Mouse (Mus musculus): ENCODE measurements at regions not wholly inside any gene's neighbourhood (a gene's known extent, or its start where the extent isn't known, plus 50 kb on each side); places are given as distances from the start of the nearest gene placed in this dataset.

DNA sequence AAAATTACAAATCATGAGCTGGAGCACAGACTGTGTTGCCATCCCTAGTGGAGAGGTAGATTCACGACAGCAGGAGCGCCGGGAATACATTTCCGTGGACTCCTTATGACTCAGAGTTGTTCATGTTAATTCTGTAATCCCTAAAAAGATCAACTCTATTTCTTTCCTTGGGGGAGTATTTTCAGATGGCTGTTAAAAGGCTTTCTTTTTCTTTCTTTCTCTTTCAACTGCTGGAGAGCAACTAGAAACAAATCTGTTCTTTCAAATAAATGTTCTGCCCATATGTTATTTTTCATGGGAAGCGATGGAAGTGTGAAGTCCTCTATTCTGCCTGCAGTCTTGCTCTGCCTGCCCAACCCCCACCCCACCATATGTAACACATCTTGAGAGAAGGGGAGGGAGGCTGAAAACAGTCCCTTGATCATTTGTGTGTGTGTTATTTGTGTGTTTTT lies 401.4 kb upstream of the Dcn start:
- no peaks in the 10 kb centered on the region for H3K4me1 ChIP-seq (ENCODE audit: insufficient read depth, low read depth, low read length)
- no peak for ATAC-seq
- no peak overlapping the region for H3K4me2 ChIP-seq (replicated peaks; ENCODE audit: low read depth, low read length)
- H3K36me3 ChIP-seq (ENCODE audit: insufficient read depth, low read length) = no peaks in the 10 kb centered on the region
- no peak overlapping the region for H3K4me3 ChIP-seq (ENCODE audit: low read depth, low read length)
- no peaks in the 10 kb centered on the region for H3K9me3 ChIP-seq (ENCODE audit: low read length)
- DNase-seq (ENCODE audit: low spot score) = no peak
- H3K9ac ChIP-seq (replicated peaks; ENCODE audit: low read depth) = no peak overlapping the region
- H3K27ac ChIP-seq (ENCODE audit: low read length) = no peak overlapping the region
- 77% methylated on average over 5 of the region's 5 CpGs for WGBS
- TF ChIP-seq EP300 (IDR thresholded peaks at IDR 0.05) = no peak
- TF ChIP-seq CTCF (IDR thresholded peaks at IDR 0.05) = no peak
- H3K27me3 ChIP-seq (replicated peaks; ENCODE audit: insufficient read depth, low read length) = no peaks in the 10 kb centered on the region

DNA sequence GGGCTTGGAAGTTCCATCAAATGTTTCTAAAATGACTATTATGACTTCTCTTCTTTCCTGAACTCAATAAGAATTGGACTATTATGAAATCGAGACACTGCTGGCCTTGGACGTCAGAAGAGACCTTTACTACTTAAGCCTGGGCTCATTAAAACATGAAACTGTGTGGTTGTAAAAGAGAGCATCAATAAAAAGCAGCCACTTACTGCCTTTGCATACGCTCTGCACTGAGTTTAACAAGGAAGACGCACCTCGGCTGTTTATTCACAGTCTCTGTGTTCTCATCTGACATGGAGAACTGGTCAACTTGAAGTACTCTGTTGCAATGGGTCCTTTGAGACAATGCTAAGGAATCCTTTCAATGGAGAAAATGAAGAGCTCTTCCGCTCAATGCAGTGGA lies 399.8 kb upstream of the Dcn start:
- WGBS = 85% methylated on average over 6 of the region's 6 CpGs
- H3K27ac ChIP-seq (ENCODE audit: low read length) = no peak overlapping the region
- H3K9ac ChIP-seq (replicated peaks; ENCODE audit: low read depth) = no peak overlapping the region

DNA sequence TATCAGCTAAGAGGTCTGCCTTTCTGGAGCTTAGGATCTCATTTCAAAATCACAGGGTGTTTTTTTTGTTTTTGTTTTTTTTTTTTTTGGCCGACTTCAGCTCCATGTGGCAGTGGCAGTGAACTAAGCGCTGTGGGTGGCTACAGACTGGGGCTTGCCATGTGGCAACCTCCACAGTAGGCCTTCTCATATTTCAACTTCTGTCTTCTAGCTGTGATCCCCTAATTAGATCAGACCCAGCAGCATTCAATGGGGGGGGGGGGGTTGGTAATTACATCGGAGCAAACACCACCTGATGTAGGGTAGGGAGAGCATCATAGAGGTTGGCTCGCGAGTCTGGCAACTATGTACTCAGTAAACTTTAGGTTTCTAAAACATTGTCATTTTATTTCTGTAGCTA lies 392.1 kb upstream of the Dcn start:
- Histone ChIP-seq H3K4me3 (ENCODE audit: low read depth, low read length) (no peak overlapping the region), H3K27ac (ENCODE audit: low read length) (no peak overlapping the region), H3K9me3 (ENCODE audit: low read length) (no peaks in the 10 kb centered on the region), H3K4me2 (replicated peaks; ENCODE audit: low read depth, low read length) (no peak overlapping the region), H3K36me3 (ENCODE audit: insufficient read depth, low read length) (no peaks in the 10 kb centered on the region), H3K4me1 (ENCODE audit: insufficient read depth, low read depth, low read length) (no peaks in the 10 kb centered on the region), H3K9ac (replicated peaks; ENCODE audit: low read depth) (no peak overlapping the region), H3K27me3 (replicated peaks; ENCODE audit: insufficient read depth, low read length) (no peaks in the 10 kb centered on the region)
- ATAC-seq = no peak
- TF ChIP-seq EP300 (IDR thresholded peaks at IDR 0.05) (no peak), CTCF (IDR thresholded peaks at IDR 0.05) (no peak)
- no peak for DNase-seq (ENCODE audit: low spot score)
- WGBS = 77% methylated on average over 5 of the region's 5 CpGs

More for the DNA sequence above, 399.8 kb upstream of the Dcn start:
- H3K4me2 ChIP-seq (replicated peaks; ENCODE audit: low read depth, low read length) = no peak overlapping the region
- ATAC-seq (no peak), DNase-seq (ENCODE audit: low spot score) (no peak)
- no peaks in the 10 kb centered on the region for H3K9me3 ChIP-seq (ENCODE audit: low read length)
- H3K4me1 ChIP-seq (ENCODE audit: insufficient read depth, low read depth, low read length) = no peaks in the 10 kb centered on the region
- H3K36me3 ChIP-seq (ENCODE audit: insufficient read depth, low read length) = no peaks in the 10 kb centered on the region
- TF ChIP-seq EP300 (IDR thresholded peaks at IDR 0.05) (no peak), CTCF (IDR thresholded peaks at IDR 0.05) (no peak)
- no peaks in the 10 kb centered on the region for H3K27me3 ChIP-seq (replicated peaks; ENCODE audit: insufficient read depth, low read length)
- no peak overlapping the region for H3K4me3 ChIP-seq (ENCODE audit: low read depth, low read length)

DNA sequence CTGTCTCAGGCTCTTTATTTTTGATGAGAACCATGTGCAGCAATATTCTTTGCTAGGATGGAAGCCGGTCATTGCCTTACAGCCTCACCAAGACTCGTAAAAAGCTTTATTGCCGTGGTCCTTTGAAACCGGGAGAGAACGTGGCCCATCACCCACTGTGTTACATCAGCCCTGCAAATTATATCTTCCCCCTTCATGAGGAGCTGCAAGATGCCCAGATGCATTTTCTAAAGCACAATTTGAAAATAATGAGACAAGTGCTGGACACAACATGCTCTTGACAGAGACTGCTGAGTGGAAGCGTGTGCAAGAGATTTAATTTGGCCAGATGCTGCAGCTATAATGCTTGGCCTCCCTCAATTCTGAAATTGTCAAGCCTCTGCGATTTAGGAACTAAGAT lies 389.2 kb upstream of the Dcn start:
- H3K4me1 ChIP-seq (ENCODE audit: insufficient read depth, low read depth, low read length) = no peaks in the 10 kb centered on the region
- H3K9ac ChIP-seq (replicated peaks; ENCODE audit: low read depth) = no peak overlapping the region
- H3K36me3 ChIP-seq (ENCODE audit: insufficient read depth, low read length) = no peaks in the 10 kb centered on the region
- no peak for DNase-seq (ENCODE audit: low spot score)
- H3K4me2 ChIP-seq (replicated peaks; ENCODE audit: low read depth, low read length) = no peak overlapping the region
- no peak for ATAC-seq
- 89% methylated on average over 7 of the region's 7 CpGs for WGBS
- no peak overlapping the region for H3K4me3 ChIP-seq (ENCODE audit: low read depth, low read length)
- H3K27me3 ChIP-seq (replicated peaks; ENCODE audit: insufficient read depth, low read length) = no peaks in the 10 kb centered on the region
- TF ChIP-seq EP300 (IDR thresholded peaks at IDR 0.05) (no peak), CTCF (IDR thresholded peaks at IDR 0.05) (no peak)
- H3K9me3 ChIP-seq (ENCODE audit: low read length) = no peaks in the 10 kb centered on the region
- no peak overlapping the region for H3K27ac ChIP-seq (ENCODE audit: low read length)

DNA sequence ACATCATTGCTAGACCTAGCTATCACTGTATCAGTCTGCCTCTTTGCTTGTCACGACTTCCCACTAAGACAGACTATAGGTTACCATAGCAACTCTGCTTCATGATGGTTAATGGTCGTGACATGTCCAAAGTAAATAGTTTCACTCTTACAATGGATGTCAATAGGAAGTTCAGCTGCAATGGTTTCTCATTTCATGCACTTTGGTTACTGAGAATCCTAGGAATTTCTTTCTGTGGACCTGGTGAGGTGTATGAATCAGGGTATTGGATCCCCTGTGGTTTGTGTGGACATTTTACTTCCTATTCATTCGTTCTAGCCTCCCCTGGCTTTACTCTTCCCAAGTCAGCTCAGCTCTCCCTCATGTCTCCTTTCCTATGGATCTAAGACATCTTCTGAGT lies 385.5 kb upstream of the Dcn start:
- WGBS = 32% methylated on average over 3 of the region's 3 CpGs
- TF ChIP-seq CTCF (IDR thresholded peaks at IDR 0.05) (no peak), EP300 (IDR thresholded peaks at IDR 0.05) (no peak)
- Histone ChIP-seq H3K9me3 (ENCODE audit: low read length) (no peaks in the 10 kb centered on the region), H3K4me3 (ENCODE audit: low read depth, low read length) (no peak overlapping the region), H3K27me3 (replicated peaks; ENCODE audit: insufficient read depth, low read length) (no peaks in the 10 kb centered on the region), H3K4me1 (ENCODE audit: insufficient read depth, low read depth, low read length) (no peaks in the 10 kb centered on the region), H3K36me3 (ENCODE audit: insufficient read depth, low read length) (no peaks in the 10 kb centered on the region), H3K27ac (ENCODE audit: low read length) (no peak overlapping the region), H3K4me2 (replicated peaks; ENCODE audit: low read depth, low read length) (no peak overlapping the region), H3K9ac (replicated peaks; ENCODE audit: low read depth) (no peak overlapping the region)
- no peak for ATAC-seq
- no peak for DNase-seq (ENCODE audit: low spot score)

DNA sequence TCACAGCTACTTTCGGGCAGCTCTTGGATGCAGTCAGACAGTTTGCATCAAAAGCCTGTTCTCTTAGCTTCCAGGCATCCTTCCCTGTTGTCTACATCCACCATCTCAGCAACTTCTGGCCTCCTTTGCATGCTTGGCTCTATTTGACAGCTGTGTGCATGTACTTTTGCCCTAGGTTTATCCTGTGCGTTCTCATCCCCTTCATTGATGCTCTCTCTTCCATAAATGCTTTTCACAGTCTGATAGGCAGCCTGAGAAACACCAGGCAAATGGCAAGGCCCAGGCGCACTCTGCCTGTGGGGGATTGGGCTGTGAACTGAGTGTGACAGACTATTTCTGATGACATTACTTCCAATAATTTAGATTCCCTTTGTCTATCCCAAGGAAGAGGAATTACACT lies 364.9 kb upstream of the Dcn start:
- H3K9ac ChIP-seq (replicated peaks; ENCODE audit: low read depth) = no peak overlapping the region
- H3K9me3 ChIP-seq (ENCODE audit: low read length) = no peaks in the 10 kb centered on the region
- no peaks in the 10 kb centered on the region for H3K4me1 ChIP-seq (ENCODE audit: insufficient read depth, low read depth, low read length)
- H3K27ac ChIP-seq (ENCODE audit: low read length) = no peak overlapping the region
- no peak overlapping the region for H3K4me2 ChIP-seq (replicated peaks; ENCODE audit: low read depth, low read length)
- WGBS = 88% methylated on average over 3 of the region's 3 CpGs
- H3K36me3 ChIP-seq (ENCODE audit: insufficient read depth, low read length) = no peaks in the 10 kb centered on the region
- no peaks in the 10 kb centered on the region for H3K27me3 ChIP-seq (replicated peaks; ENCODE audit: insufficient read depth, low read length)
- TF ChIP-seq CTCF (IDR thresholded peaks at IDR 0.05) (no peak), EP300 (IDR thresholded peaks at IDR 0.05) (no peak)
- no peak overlapping the region for H3K4me3 ChIP-seq (ENCODE audit: low read depth, low read length)
- ATAC-seq (no peak), DNase-seq (ENCODE audit: low spot score) (no peak)

DNA sequence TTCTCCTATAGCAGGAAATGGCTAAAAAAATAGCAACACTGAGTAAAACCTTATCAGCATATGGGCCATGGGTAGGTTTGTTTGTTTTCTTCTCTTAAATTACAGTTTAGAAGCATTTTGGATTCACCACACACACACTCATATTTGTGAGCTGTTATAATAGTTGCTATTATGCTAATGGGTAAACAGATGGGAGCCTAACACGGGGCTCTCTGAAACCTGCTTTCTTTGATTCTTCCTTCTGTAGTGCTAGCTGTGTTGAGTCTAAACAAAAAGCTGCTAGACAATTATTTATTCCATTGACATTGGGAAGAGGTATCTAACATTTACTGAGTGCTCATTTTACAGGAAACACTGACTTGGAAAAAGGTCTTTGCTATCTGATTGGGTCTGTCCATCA lies 356.7 kb upstream of the Dcn start:
- 58% methylated on average over 1 of the region's 1 CpGs for WGBS
- H3K4me1 ChIP-seq (ENCODE audit: insufficient read depth, low read depth, low read length) = no peaks in the 10 kb centered on the region

More for the DNA sequence above, 356.7 kb upstream of the Dcn start:
- Histone ChIP-seq H3K27me3 (replicated peaks; ENCODE audit: insufficient read depth, low read length) (no peaks in the 10 kb centered on the region), H3K9me3 (ENCODE audit: low read length) (no peaks in the 10 kb centered on the region), H3K4me2 (replicated peaks; ENCODE audit: low read depth, low read length) (no peak overlapping the region), H3K27ac (ENCODE audit: low read length) (no peak overlapping the region), H3K4me3 (ENCODE audit: low read depth, low read length) (no peak overlapping the region), H3K36me3 (ENCODE audit: insufficient read depth, low read length) (no peaks in the 10 kb centered on the region), H3K9ac (replicated peaks; ENCODE audit: low read depth) (no peak overlapping the region)
- ATAC-seq = no peak
- TF ChIP-seq CTCF (IDR thresholded peaks at IDR 0.05) (no peak), EP300 (IDR thresholded peaks at IDR 0.05) (no peak)
- DNase-seq (ENCODE audit: low spot score) = no peak
